Comparison of ENCODE assay signal across 7 mouse cellular contexts in genomic region chr7:17027588-17028343, GRCm38 (mm10). TPM values are rescaled to one million over a fixed set of nuclear protein-coding genes. Genes with fewer than 3 reads are reported as not detected.
A peak's percentile ranks its signal among the peaks of the same experiment; 100 is the strongest.
DNase-seq lines count a peak whose midpoint lies in the region; ATAC-seq lines count a peak whose summit lies in the region.

Ppp5c (minus strand) TSS chr7:17027924.

- peaks cover 8% of the 10 kb centered on the region for H3K36me3 ChIP-seq in intestine, embryonic 16.5 days (ENCODE audit: control insufficient read depth, insufficient read depth, low read length)
- H3K36me3 ChIP-seq in midbrain, embryonic 11.5 days (ENCODE audit: control insufficient read depth, insufficient read depth, low read length) = peaks cover 2% of the 10 kb centered on the region; the same call in 1 of the 2 replicates

- peak; percentile 95 for DNase-seq in adrenal gland, adult 2 months
- peak; percentile 82 for DNase-seq in embryo, embryonic 11.5 days (ENCODE audit: low read depth, low spot score)
- peak; percentile 90 to 93 for DNase-seq in gastrocnemius, postnatal 4 days (ENCODE audit: low spot score in 2 of 2)
- peak; percentile 91 to 92 for DNase-seq in left cerebral cortex, postnatal 36 days (ENCODE audit: low spot score in 2 of 2)
- peak; percentile 99 for DNase-seq in midbrain, embryonic 11.5 days (ENCODE audit: low spot score, missing footprints)
- peak; percentile 87 for DNase-seq in skeletal muscle tissue, adult 2 months (ENCODE audit: low read depth, low spot score)

- no peaks in the 10 kb centered on the region for H3K27me3 ChIP-seq in intestine, embryonic 16.5 days (replicated peaks; ENCODE audit: control insufficient read depth, insufficient read depth, low read length)
- H3K27me3 ChIP-seq in midbrain, embryonic 11.5 days (ENCODE audit: control insufficient read depth, insufficient read depth, low read length) = no peaks in the 10 kb centered on the region

- H3K27ac ChIP-seq in intestine, embryonic 16.5 days (ENCODE audit: low read length) = peak within 1 kb of the TSS; percentile 95
- H3K27ac ChIP-seq in midbrain, embryonic 11.5 days (ENCODE audit: low read depth, low read length) = peak within 1 kb of the TSS; percentile 25; the same call in 1 of the 2 replicates

- H3K4me3 ChIP-seq in intestine, embryonic 16.5 days (ENCODE audit: low read length) = peak within 1 kb of the TSS; percentile 90
- H3K4me3 ChIP-seq in midbrain, embryonic 11.5 days (ENCODE audit: low read depth, low read length) = peak within 1 kb of the TSS; percentile 67

- intact Hi-C loops in left cerebral cortex, postnatal 36 days (cut with DNase I) = loop anchor here (2.0 kb wide), 1 partner anchor 25 kb away; no protein-coding TSS in a partner anchor

- no peaks in the 10 kb centered on the region for H3K9me3 ChIP-seq in intestine, embryonic 16.5 days (ENCODE audit: control insufficient read depth, low read length)
- H3K9me3 ChIP-seq in midbrain, embryonic 11.5 days (ENCODE audit: control insufficient read depth, low read length) = no peaks in the 10 kb centered on the region

- ATAC-seq in intestine, embryonic 16.5 days = peak; percentile 82
- ATAC-seq in midbrain, embryonic 11.5 days (ENCODE audit: low FRiP score) = peak; percentile 92

- H3K4me2 ChIP-seq in intestine, embryonic 16.5 days (ENCODE audit: low read depth, low read length) = peak within 1 kb of the TSS; percentile 77
- peak within 1 kb of the TSS; percentile 54 for H3K4me2 ChIP-seq in midbrain, embryonic 11.5 days

- peak within 1 kb of the TSS; percentile 92 for H3K9ac ChIP-seq in intestine, embryonic 16.5 days (ENCODE audit: low read depth, low read length)
- H3K9ac ChIP-seq in midbrain, embryonic 11.5 days (ENCODE audit: low read length) = peak within 1 kb of the TSS; percentile 83

- peaks cover 41% of the 10 kb centered on the region for H3K4me1 ChIP-seq in intestine, embryonic 16.5 days (ENCODE audit: control insufficient read depth, insufficient read depth, low read length)
- H3K4me1 ChIP-seq in midbrain, embryonic 11.5 days (ENCODE audit: control insufficient read depth, insufficient read depth, low read length) = peaks cover 17% of the 10 kb centered on the region

- under 1% methylated on average over 49 of the region's 58 CpGs for WGBS in intestine, embryonic 16.5 days
- under 1% methylated on average over 50 of the region's 58 CpGs for WGBS in midbrain, embryonic 11.5 days

RNA-seq across cellular contexts. Expression of gene Ppp5c, which starts in this region (rescaled TPM):
- total RNA-seq in adrenal gland, adult 2 months (2021) = 10 to 100 TPM; 82.2 to 86.0 TPM
- 164 and 179 TPM in 2 replicates for polyA plus RNA-seq in adrenal gland, adult 2 months (2012; rRNA removed)
- 10 to 100 TPM; 72.9 to 84.4 TPM for total RNA-seq in gastrocnemius, postnatal 4 days (2021)
- polyA plus RNA-seq in intestine, embryonic 16.5 days (2015; fragmentation: Nextera tagmentation; extraction: Ambion mirVana) = 83.7 and 88.3 TPM in 2 replicates
- 100 to 1,000 TPM; 159 to 168 TPM for total RNA-seq in left cerebral cortex, postnatal 36 days (2021)
- 101 and 108 TPM in 2 replicates for polyA plus RNA-seq in midbrain, embryonic 11.5 days (2014; fragmentation: Nextera tagmentation; extraction: Ambion mirVana)

Comparison
In these comparisons a context has a peak if more than half of its experiments do, and no peak if none do; other contexts are left out.
1. Peak in every context shown above with its lines: DNase-seq, ATAC-seq, H3K4me3 ChIP-seq and H3K27ac ChIP-seq.